Mouse (Mus musculus) layer of hippocampus, adult 11-12 months (tissue): ENCODE results near the gene Epx.
A peak's percentile ranks its signal among the peaks of the same experiment; 100 is the strongest.
"Not testable (repeated sequence)": the region's sequence is repeated elsewhere in the genome, so short reads cannot be mapped to it uniquely, and the experiment has no call there.

Source experiments
- DNase-seq: peaks from one replicate; pipeline ENCODE4 v3.0.0; 2022; ENCODE audit warnings: low spot score

The Epx gene

DNA sequence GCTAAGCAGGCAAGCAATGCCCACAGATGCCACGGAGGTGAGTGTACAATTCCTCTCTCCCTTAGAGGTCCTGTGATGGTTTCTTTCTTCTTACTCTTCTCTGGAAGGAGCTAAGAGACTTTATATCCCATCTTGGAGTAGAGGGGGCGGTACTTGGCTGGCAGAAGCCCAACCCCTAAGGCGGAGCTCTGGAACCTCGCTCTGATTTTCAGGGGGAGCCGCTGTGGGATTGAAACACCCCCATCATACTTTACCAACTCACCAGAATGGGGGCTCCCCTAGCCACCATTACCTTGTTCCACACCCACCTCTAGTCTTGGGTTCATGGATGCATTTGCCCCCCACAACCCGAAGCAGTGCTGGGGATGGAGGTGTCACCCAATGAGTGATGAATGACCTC lies at the start of gene Epx:
Epx (minus strand) TSS at position 101 of the 400 bp plus-strand sequence.
- no peak for DNase-seq

DNA sequence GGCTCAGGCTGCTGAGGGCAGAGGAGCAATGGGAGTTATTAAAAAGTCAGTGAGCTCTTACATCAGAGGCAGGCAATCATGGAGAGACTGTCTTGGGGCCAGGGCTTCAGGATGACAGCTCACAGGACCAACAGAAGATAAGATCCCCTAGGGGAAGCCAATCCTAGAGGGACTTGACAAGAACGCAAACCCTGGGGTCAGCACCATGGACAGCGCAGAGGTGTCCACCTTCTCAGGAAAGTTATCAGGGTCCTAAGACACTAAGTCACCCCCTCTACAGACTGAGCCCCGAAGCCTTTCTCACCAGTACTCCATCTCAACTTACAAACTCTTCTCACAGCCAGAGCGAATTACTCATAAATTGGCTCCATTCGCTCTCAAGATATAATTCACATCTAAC lies 45.6 kb upstream of the Epx start, which contains the start of gene Olfr464:
Olfr464 (minus strand) TSS at position 2 of the 400 bp plus-strand sequence.
- no peak for DNase-seq

DNA sequence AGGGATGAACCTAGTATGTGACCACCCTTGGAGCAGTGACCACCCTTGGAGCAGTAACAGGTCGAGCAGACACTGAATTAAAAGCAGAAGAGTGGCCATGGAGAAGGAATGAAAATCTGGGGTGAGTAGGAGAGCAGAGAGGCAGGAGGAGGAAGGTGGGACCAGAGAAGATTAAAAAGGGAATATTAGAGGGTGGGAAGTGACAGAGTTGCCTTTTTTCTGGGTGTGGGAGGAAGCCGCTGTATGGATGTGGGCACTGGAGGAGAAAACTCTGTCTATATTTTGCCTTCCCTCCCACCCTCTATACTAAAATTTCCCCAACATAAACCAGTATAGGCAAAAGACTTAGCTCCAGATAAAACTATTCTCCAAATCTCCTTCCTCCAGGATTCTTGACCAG lies 45.0 kb upstream of the Epx start:
- no peak for DNase-seq

DNA sequence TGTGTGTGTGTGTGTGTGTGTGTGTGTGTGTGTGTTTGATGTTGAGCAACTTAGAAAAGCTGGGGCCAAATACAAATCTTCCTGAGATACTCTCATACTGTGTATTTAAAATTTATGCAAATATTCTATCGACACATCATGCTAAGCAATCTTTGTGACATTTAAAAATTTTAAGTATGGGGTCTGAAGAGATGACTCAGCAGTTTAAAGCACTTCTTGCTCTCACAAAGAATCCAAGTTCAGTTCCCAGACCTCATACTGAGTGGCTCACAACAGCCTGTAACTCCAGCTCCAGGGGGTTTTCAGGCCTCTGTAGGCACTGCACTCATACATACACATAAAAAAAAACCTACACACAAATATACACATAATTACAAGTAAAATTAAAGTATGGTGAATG lies 40.7 kb upstream of the Epx start:
- no peak for DNase-seq

DNA sequence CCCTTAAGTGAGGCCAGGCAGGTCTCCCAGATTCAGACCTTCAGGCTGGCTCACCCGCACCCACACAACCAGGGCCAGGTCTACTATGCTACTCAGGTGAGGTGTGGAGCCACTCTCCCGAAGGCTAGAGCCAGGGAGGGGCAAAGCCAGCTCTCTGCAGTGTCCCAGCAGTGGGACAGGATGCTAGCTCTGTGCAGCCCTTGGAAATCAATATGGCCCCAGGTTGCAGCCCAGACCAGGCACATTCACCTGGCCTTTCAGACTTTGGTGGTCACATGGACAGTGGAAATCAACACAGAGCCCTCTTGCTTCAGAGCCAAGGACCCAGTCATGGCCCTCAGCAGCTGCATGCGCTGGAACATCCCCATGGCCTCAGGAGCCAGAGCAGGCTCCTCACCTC lies 29.0 kb upstream of the Epx start:
- DNase-seq, result no peak

DNA sequence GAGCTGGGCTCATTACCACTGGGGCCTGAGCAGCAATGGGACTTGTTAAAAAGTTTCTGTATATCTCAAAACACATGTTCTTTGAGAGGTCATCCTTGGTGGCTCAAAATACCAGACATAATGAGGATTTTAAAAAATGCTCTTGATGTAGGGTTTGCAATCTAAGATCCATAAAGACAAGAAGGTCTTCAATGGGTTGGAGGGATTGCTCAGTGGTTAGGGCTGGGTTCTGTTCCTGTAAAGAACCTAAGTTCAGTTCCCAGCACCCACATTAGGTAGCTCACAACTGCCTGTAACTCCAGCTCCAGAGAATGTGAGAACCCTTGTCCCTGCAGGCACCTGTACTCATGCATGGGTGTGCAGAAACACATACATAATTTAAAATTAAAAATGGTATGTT lies 22.0 kb upstream of the Epx start, which contains the start of gene Olfr463:
Olfr463 (minus strand) TSS at position 101 of the 400 bp plus-strand sequence.
- DNase-seq, result no peak

DNA sequence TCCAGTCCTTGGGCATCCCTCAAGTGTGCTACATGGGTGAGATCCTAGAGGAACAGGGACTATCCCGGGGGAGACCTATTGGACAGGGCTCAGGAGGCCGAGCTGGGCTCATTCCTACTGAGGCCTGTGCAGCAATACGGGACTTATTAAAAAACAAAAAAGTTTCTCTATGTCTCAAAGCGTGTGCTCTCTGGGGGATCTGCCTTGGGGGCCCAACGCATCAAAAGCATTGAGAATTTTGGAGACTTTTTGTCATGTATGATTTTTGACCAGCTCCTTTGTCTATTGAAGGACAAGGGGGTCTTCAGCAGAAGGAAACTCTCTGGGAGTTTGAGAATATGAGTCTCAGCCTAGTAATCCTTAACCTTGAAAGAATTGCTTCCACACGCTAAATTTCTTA lies 16.8 kb upstream of the Epx start, which contains the start of gene Olfr462:
Olfr462 (minus strand) TSS at position 101 of the 400 bp plus-strand sequence.
- no peak for DNase-seq

DNA sequence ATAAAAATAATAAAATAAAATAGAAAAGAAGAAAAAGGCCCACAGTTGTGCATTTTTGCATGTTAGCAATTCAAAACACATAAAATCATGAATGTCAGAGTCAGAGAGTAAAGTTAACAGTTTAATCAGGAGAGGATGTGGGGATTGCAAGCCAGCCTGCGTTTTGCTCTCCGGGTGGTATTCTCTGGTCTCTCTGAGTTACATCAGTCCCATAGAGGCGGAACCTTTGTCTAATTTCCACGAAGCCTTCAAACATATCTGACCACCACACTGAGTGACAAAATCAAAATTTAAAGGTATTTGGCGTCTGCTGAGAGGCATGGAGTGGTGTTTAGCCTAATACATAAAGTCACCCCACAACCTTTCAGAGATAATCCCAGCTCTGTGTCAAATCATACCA lies 9.5 kb upstream of the Epx start:
- no peak for DNase-seq

DNA sequence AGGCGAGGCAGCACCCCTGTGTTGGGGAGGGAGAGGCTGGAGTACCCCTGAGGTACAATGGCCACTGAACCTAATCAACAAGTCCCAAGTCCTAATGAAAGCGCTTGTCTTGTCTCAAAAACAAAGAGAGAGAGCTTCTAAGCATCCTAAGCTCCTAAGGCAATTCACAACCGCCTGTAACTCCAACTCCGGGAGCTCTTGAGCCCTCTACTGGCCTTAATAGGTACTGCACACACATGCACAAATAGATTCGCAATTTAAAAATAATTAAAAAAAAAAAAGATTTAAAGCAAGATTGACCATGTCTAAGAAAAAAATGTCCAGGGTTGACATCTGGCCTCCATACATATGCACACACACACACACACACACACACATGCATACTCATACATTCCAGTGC lies 8.2 kb upstream of the Epx start:
- no peak for DNase-seq

DNA sequence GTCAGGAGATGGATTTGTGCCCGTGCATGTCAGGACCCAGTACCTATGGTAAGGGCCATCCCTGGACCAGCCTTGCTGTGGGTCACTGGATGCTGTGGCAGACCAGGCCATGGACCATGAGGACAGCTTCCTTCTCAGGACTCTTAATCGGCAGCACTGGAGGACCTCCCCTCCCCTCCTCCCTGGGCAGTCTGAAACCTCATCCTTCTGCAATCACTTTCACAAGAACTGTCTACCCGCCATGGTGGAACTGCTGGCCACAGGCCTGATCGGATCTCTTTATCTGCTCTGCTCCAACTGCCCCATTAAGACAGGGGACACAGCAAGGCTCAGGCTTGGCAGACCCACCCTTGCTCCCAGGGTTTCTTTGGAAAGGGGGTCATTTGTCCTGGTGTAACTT lies 6.4 kb upstream of the Epx start:
- DNase-seq, result no peak

DNA sequence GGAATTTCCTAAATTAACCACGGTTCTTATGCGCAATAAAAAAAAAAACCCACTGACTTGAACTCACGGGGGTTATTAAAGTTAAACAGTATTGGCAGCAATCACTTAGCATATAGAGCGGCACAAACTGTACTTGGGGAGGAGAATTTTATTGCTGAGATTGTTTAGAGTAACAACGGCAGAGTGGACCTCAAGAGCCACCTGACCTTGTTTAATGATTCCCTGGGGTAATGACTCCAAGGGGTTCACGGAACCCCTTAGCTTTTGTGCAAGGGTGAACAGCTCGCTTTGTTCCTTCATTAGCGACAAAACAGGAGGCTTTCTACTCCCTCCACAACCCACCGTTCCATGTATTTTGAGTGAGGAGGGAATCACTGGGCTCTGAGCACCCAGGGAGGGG lies 4.5 kb upstream of the Epx start:
- DNase-seq, result no peak

DNA sequence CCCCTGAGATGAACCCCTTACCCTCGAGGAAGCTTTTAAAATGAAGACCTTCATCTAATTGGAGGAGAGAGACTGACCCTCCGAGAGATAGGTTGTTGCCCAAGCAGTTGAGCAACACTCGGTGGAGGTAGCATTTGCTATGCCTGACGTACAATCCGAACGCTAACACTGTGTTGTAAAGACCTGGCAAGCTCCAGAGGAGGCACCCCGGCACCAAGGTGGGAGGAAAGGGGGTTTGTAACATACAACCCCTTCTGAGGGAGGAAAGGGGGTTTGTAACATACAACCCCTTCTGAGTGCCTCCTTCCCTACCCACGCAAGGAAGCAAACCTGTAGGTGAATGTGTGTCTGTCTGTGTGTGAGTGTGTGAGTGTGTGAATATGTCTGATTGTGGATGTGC lies 3.6 kb downstream of the Epx start:
- no peak for DNase-seq

DNA sequence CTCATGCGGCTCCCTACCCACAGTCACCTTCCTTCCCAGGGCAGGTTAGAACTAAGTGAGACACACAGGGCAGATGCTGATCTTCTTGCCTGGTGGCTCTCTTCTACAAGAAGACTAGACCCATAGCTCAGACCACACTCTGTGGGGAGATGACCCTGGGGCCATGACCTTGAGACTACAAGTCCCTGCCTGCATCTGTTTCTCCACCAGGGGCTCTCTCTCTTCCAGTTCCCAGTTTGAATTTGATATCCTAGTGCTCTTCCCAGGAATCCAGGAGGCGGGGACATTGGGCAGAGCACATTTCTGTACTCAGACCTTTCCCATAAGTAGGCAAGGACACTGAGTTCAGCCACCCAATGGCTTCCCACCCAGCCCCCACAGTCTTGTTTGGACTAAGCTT lies 5.2 kb downstream of the Epx start:
- DNase-seq, result no peak

DNA sequence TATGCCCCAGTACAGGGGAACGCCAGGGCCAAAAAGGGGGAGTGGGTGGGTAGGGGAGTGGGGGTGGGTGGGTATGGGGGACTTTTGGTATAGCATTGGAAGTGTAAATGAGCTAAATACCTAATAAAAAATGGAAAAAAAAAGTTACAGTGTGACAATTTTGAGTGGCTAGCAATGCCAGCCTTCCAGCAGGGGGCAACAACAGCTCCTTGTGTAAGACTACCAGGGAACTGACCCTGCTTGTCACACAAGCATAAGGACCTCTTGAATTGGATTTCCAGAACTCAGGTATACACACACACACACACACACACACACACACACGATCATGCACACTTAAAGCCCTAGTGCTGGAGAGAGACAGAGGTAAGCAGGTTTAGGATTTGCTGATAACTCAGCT lies 8.4 kb downstream of the Epx start:
- DNase-seq, result not testable (repeated sequence)

DNA sequence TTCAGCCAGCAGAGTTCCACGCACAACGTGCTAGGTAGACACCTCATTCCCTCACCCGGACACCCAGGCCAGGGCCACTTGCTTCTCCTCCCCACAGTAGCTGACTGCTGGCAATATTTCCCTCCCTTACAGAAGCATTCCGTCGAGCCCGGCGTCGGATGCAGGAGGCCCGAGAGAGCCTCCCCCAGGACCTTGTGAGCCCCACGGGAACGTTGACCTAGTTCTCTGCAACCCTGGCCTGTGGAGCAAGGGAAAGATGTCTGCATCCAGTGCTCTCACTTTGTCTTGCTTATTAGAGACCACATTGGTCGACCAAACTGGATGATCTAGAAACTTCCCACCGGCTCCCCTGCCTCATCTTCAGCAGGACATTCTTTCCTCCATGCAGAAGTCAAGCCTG lies 12.5 kb downstream of the Epx start:
- no peak for DNase-seq

DNA sequence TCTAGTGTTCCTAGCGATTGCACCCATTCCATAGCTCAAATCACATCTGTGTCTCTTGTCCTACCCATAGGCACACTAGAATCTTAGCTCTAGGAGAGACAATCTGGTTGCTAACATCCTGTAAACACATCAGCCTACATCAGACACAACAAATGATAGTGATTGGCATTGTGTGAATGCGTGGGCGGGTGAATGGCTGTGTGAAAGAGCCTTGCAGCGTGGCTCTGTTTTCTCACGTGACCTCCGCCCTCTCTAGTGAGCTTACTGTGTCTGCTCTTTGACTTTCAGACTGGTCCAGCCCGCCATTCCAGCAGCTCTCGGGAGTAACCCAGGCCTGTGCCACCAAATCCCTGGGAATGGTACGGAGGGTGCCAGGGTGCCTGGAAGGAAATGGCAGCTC lies 14.9 kb downstream of the Epx start:
- no peak for DNase-seq

DNA sequence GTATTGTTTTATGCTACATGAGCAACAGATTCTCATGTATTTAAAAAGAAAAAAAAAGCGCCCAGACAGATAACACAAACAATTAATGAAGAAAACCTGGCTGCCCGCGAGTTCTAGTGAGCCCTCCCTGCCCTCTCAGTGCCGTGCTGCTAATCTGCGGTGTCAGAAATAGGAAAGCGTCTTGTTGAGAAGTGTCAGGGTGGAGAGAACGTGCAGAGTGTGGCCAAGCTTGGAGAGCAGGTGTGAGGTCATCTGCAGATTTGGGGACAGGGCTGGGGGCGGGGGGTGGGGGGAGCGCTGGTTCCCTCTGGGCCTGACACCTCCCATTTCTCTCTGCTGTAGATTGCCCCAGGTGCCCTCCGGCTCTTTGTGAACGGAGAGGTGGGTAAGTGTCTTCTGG lies 16.1 kb downstream of the Epx start:
- DNase-seq, result no peak

DNA sequence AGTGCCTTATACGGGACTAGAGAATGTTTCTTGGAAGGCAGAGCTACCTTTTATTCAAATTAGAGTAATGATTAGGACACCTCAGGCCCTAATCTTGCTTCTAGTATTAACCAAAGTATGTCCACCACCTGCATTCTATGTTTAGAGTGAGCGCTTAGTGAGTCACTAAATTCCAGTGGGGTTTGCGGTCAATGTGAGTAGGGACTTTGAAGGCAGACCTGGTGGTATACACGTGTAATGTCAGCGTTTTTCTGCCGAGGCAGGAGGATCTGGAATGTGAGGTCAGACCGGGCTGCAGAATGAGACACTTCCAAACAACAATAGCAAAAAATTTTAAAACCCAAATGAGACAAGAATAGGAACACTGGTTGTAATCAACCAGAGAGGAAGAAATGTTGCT lies 20.8 kb downstream of the Epx start:
- DNase-seq, result no peak

DNA sequence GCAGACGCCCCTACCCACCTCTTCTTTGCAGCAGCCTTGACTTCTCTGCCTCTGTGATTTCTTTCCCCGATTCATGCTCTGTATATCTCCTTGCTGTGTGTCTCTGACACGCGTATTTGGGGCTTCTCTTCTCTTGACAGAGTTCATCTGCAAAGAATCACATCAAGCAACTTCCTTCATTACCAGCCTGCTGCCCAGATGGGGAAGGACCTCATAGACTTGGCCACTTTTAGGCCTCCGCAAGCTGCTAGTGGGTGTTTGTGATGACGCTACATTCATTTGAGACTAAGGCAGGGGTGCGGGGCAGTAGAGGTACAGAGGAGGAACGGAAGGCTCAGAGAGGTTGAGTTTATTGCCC lies 21.8 kb downstream of the Epx start:
- DNase-seq, result peak; percentile 28

DNA sequence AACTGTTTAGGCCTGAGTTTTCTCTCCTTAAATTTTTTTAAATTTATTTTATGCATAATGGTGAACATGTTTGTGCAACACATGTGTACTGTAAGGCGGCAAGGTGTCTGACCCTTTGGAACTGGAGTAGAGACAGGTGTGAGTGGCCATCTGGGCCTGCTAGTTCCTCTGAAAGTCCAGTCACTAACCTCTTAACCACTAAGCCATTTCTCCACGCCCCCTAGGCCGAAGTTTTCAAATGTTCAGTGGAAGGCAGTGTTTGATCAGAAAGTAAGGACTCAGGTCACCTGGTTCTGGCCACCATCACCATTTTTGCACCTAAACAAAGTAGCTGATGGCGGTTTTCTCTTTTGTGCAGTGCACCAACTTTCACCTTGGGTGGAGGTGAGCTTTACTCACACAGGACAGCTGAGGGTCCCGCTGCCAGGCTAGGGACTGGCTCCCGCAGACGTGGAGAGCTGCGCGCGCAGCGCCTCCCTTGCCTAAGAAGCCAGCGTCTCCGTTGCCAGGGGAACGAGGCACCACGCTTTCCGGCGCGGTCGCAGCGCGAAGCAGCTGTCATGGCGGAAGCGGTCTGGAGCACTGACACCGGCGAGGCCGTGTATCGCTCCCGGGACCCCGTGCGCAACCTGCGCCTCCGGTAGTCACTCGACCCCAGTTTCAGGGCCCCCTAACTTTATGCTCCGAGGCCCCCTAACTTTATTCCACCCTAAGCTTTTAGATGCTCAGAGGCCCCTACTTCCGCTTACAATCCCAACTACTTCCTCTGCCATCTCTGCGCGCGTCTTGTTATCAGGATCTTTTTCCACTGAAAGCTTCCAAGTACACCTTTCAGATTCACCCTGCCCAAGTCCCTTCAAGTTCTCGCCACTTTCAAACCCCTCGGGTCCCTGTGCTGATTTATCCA lies 22.4 kb downstream of the Epx start, which contains the start of gene Mks1:
Mks1 (plus strand) TSS at position 526 of the 907 bp plus-strand sequence.
- DNase-seq, result peak; percentile 90

DNA sequence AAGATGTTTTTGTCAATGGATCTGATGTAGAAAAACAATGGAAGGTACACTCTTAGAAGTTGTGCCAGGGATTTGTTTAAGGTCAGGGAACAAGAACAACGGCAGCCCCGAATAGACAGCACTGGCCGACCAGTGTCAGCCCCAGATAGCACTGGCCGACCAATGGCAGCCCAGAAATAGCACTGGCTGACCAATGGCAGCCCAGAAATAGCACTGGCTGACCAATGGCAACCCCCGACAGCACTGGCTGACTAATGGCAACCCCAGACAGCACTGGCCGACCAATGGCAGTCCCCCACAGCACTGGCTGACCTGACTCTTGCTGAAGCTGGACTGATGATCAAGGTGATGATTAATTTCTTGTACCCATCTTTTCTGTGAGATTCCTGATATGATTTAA lies 27.5 kb downstream of the Epx start:
- no peak for DNase-seq

DNA sequence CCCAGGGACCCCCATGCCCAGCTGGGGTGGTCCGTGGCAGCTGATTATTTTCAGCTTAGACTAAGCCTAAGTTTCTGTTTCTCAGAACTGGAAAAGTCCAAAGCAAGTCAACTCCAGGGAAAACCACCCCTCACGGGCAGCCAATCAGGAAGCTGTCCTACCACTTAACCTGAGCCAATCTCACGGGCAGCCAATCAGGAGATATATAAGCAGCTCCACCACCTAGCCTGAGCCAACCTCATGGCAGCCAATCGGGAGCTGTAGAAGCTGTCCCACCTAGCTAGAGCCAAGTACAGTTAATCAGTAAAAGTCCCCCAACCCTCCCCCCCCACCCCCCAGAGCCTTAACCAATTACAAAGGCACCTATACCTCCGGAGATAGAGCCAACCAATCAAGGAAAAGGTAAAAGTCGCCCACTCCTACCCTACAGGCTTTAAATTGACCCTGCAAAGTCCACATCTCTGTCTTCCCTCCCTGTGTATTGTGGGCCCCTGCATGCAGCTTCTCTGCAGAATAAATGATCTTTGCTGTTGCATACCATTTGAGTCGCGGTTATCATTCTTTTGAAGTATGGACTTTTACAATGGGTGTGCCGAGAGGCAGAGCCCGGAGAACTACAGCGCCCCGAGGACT lies 28.3 kb downstream of the Epx start:
- DNase-seq, result no peak

DNA sequence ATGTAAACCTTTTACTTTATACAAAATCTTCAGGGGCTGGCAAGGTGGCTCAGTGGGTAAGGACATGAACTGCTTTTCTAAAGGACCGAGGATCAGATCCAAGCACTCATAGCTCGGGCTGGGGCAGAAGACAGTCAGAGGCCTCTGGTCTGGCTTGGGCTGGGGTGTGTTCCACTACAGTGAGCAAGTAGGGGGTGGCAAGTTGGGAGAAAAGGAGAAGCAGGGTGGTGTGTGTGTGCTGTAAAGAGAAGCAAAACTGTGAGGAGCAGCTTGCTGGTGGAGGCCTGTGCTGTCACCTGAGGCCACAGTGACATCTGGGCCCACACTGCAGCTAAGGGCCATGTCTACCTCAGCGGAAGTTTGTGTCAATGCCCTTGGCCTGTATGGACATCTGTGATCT lies 33.9 kb downstream of the Epx start:
- no peak for DNase-seq
